Mouse (Mus musculus) MEL (cell line): ENCODE measurements at regions not wholly inside any gene's neighbourhood (a gene's known extent, or its start where the extent isn't known, plus 50 kb on each side); places are given as distances from the start of the nearest gene placed in this dataset.

Experiments
- DNase-seq: peaks from one replicate; pipeline ENCODE4 v3.0.0; 2011; ENCODE audit warnings: low read depth, low spot score
- H3K27ac ChIP-seq: 2 replicates; pipeline ENCODE4 v1.5.1; 2012; ENCODE audit warnings: low read depth, mild to moderate bottlenecking, control low read depth, low read length, moderate library complexity; ENCODE audit not compliant: control insufficient read depth
- H3K27me3 ChIP-seq, 2 experiments: fragments of 150-350 bp in 1 of 2; sonication (generic) in 1 of 2; 2 replicates each; pipeline ENCODE4 v1.6.1; 2012; ENCODE audit warnings: low read length in 2 of 2, mild to moderate bottlenecking in 2 of 2, improper control_type of control experiment in 1 of 2, moderate library complexity in 1 of 2; ENCODE audit not compliant: insufficient read depth in 2 of 2, control insufficient read depth in 1 of 2
- H3K36me3 ChIP-seq, 2 experiments: 2 replicates each; pipeline ENCODE4 v1.6.1; 2012 to 2014; ENCODE audit warnings: low read length in 2 of 2, improper control_type of control experiment in 1 of 2, inconsistent platforms in 1 of 2, mild to moderate bottlenecking in 1 of 2; ENCODE audit not compliant: insufficient read depth in 2 of 2, control insufficient read depth in 1 of 2
- H3K4me1 ChIP-seq, 2 experiments: fragments of 150-350 bp in 1 of 2; sonication (generic) in 1 of 2; 2 replicates each; pipeline ENCODE4 v1.6.1; 2012; ENCODE audit warnings: low read length in 2 of 2, improper control_type of control experiment in 1 of 2, mild to moderate bottlenecking in 1 of 2; ENCODE audit not compliant: insufficient read depth in 2 of 2, control insufficient read depth in 1 of 2
- H3K4me3 ChIP-seq, 2 experiments: fragments of 150-350 bp in 1 of 2; sonication (generic) in 1 of 2; 2 replicates each; pipeline ENCODE4 v1.5.1; 2012; ENCODE audit warnings: low read depth in 2 of 2, low read length in 2 of 2, mild to moderate bottlenecking in 2 of 2, moderate library complexity in 2 of 2, control low read depth in 1 of 2, improper control_type of control experiment in 1 of 2; ENCODE audit not compliant: control insufficient read depth in 1 of 2, insufficient read depth in 1 of 2
- H3K79me2 ChIP-seq: 2 replicates; pipeline ENCODE4 v1.6.1; 2012; ENCODE audit warnings: mild to moderate bottlenecking, low read length, moderate library complexity; ENCODE audit not compliant: control insufficient read depth, poor library complexity, insufficient read depth
- H3K9ac ChIP-seq: 2 replicates; pipeline ENCODE4 v1.6.1; 2012; ENCODE audit warnings: low read depth, mild to moderate bottlenecking, control low read depth, low read length, moderate library complexity; ENCODE audit not compliant: control insufficient read depth, poor library complexity, severe bottlenecking
- H3K9me3 ChIP-seq: fragments of 150-350 bp; sonication (generic); replicated peaks from 2 replicates; pipeline ENCODE4 v1.6.1; 2012; ENCODE audit warnings: mild to moderate bottlenecking, low read length, improper control_type of control experiment, moderate library complexity; ENCODE audit not compliant: insufficient read depth
- CHD2 ChIP-seq: IDR thresholded peaks from 2 replicates; pipeline ENCODE4 v1.6.1; 2011; ENCODE audit warnings: low read length, improper control_type of control experiment
- CTCF ChIP-seq, 3 experiments: IDR thresholded peaks in 2 of 3; conservative IDR thresholded peaks in 1 of 3; 2 replicates each; pipeline ENCODE4 v1.5.1; 2011 to 2012; ENCODE audit warnings: low read length in 3 of 3, low read depth in 2 of 3, mild to moderate bottlenecking in 2 of 3, improper control_type of control experiment in 1 of 3, inconsistent platforms in 1 of 3, mixed read lengths in 1 of 3, moderate library complexity in 1 of 3; ENCODE audit not compliant: control insufficient read depth in 1 of 3, insufficient read depth in 1 of 3, poor library complexity in 1 of 3, severe bottlenecking in 1 of 3
- E2F4 ChIP-seq: IDR thresholded peaks from 2 replicates; pipeline ENCODE4 v1.6.1; 2011; ENCODE audit warnings: low read depth, low read length, improper control_type of control experiment, borderline replicate concordance
- ELF1 ChIP-seq: IDR thresholded peaks from 2 replicates; pipeline ENCODE4 v1.6.1; 2014; ENCODE audit warnings: low read depth, mild to moderate bottlenecking, inconsistent platforms, low read length, improper control_type of control experiment, moderate library complexity
- ETS1 ChIP-seq: IDR thresholded peaks from 2 replicates; pipeline ENCODE4 v1.6.1; 2012; ENCODE audit warnings: low read depth, mild to moderate bottlenecking, inconsistent platforms, low read length, improper control_type of control experiment, moderate library complexity
- GABPA ChIP-seq: IDR thresholded peaks from 2 replicates; pipeline ENCODE4 v1.6.1; 2012; ENCODE audit warnings: low read depth, mild to moderate bottlenecking, inconsistent platforms, low read length, improper control_type of control experiment, moderate library complexity
- GATA1 ChIP-seq: IDR thresholded peaks from 2 replicates; pipeline ENCODE4 v1.6.1; 2011; ENCODE audit warnings: low read depth, low read length, improper control_type of control experiment
- HCFC1 ChIP-seq: IDR thresholded peaks from 2 replicates; pipeline ENCODE4 v1.6.1; 2012; ENCODE audit warnings: low read depth, mild to moderate bottlenecking, inconsistent platforms, low read length, improper control_type of control experiment, moderate library complexity
- JUND ChIP-seq: IDR thresholded peaks from 2 replicates; pipeline ENCODE4 v1.6.1; 2011; ENCODE audit warnings: low read depth, mild to moderate bottlenecking, improper control_type of control experiment, low read length
- KAT2A ChIP-seq: conservative IDR thresholded peaks from 2 replicates; pipeline ENCODE4 v1.6.1; 2012; ENCODE audit warnings: low read depth, low read length, improper control_type of control experiment, inconsistent platforms
- MAX ChIP-seq: IDR thresholded peaks from 2 replicates; pipeline ENCODE4 v1.6.1; 2011; ENCODE audit warnings: low read length, improper control_type of control experiment
- MAZ ChIP-seq: IDR thresholded peaks from 2 replicates; pipeline ENCODE4 v1.6.1; 2012; ENCODE audit warnings: low read depth, mild to moderate bottlenecking, inconsistent platforms, low read length, improper control_type of control experiment
- MEF2A ChIP-seq: IDR thresholded peaks from 2 replicates; pipeline ENCODE4 v1.6.1; 2014; ENCODE audit warnings: low read depth, mild to moderate bottlenecking, inconsistent platforms, low read length, improper control_type of control experiment; ENCODE audit not compliant: poor library complexity, insufficient replicate concordance, severe bottlenecking; ENCODE audit errors: extremely low read depth
- MXI1 ChIP-seq: IDR thresholded peaks from 2 replicates; pipeline ENCODE4 v1.6.1; 2011; ENCODE audit warnings: mild to moderate bottlenecking, low read depth, low read length, improper control_type of control experiment
- MYC ChIP-seq: IDR thresholded peaks from 2 replicates; pipeline ENCODE4 v1.6.1; 2011; ENCODE audit warnings: low read depth, mild to moderate bottlenecking, low read length, improper control_type of control experiment, moderate library complexity
- NELFE ChIP-seq: IDR thresholded peaks from 2 replicates; pipeline ENCODE4 v1.6.1; 2011; ENCODE audit warnings: low read depth, low read length, improper control_type of control experiment
- NRF1 ChIP-seq: IDR thresholded peaks from 2 replicates; pipeline ENCODE4 v1.6.1; 2014; ENCODE audit warnings: low read depth, mild to moderate bottlenecking, inconsistent platforms, low read length, improper control_type of control experiment, moderate library complexity; ENCODE audit not compliant: poor library complexity, insufficient read depth, severe bottlenecking
- POLR2A ChIP-seq, 2 experiments: IDR thresholded peaks; 2 replicates each; pipeline ENCODE4 v1.6.1; 2011 to 2012; ENCODE audit warnings: low read length in 2 of 2, mild to moderate bottlenecking in 2 of 2, control low read depth in 1 of 2, improper control_type of control experiment in 1 of 2, low read depth in 1 of 2, moderate library complexity in 1 of 2; ENCODE audit not compliant: control insufficient read depth in 1 of 2, insufficient read depth in 1 of 2, poor library complexity in 1 of 2
- POLR2AphosphoS5 ChIP-seq: IDR thresholded peaks from 2 replicates; pipeline ENCODE4 v1.6.1; 2012; ENCODE audit warnings: low read depth, borderline replicate concordance, mild to moderate bottlenecking, inconsistent platforms, low read length, moderate library complexity, mixed read lengths
- RAD21 ChIP-seq: IDR thresholded peaks from 2 replicates; pipeline ENCODE4 v1.6.1; 2011; ENCODE audit warnings: mild to moderate bottlenecking, low read depth, low read length, improper control_type of control experiment
- RCOR1 ChIP-seq: IDR thresholded peaks from 2 replicates; pipeline ENCODE4 v1.6.1; 2012; ENCODE audit warnings: low read depth, mild to moderate bottlenecking, inconsistent platforms, low read length, improper control_type of control experiment
- SMC3 ChIP-seq: IDR thresholded peaks from 2 replicates; pipeline ENCODE4 v1.6.1; 2011; ENCODE audit warnings: low read depth, low read length, improper control_type of control experiment
- TAL1 ChIP-seq: IDR thresholded peaks from 2 replicates; pipeline ENCODE4 v1.6.1; 2012; ENCODE audit warnings: mild to moderate bottlenecking, inconsistent platforms, low read length, moderate library complexity, mixed read lengths
- TBP ChIP-seq: IDR thresholded peaks from 2 replicates; pipeline ENCODE4 v1.8.0; 2011; ENCODE audit warnings: low read depth, low read length, improper control_type of control experiment
- TCF12 ChIP-seq: IDR thresholded peaks from 2 replicates; pipeline ENCODE4 v1.6.1; 2014; ENCODE audit warnings: low read depth, mild to moderate bottlenecking, inconsistent platforms, low read length, improper control_type of control experiment, moderate library complexity
- UBTF ChIP-seq: IDR thresholded peaks from 2 replicates; pipeline ENCODE4 v1.6.1; 2012; ENCODE audit warnings: low read depth, mild to moderate bottlenecking, inconsistent platforms, low read length, improper control_type of control experiment, moderate library complexity, borderline replicate concordance; ENCODE audit not compliant: insufficient read depth
- USF1 ChIP-seq: IDR thresholded peaks from 2 replicates; pipeline ENCODE4 v1.6.1; 2014; ENCODE audit warnings: low read depth, mild to moderate bottlenecking, inconsistent platforms, low read length, improper control_type of control experiment, moderate library complexity
- ZKSCAN1 ChIP-seq: IDR thresholded peaks from 2 replicates; pipeline ENCODE4 v1.6.1; 2012; ENCODE audit warnings: low read depth, mild to moderate bottlenecking, inconsistent platforms, low read length, improper control_type of control experiment, moderate library complexity
- ZNF384 ChIP-seq: IDR thresholded peaks from 2 replicates; pipeline ENCODE4 v1.6.1; 2012; ENCODE audit warnings: low read depth, mild to moderate bottlenecking, inconsistent platforms, low read length, improper control_type of control experiment

GRCm38 (mm10) chr6:31650791-31651476 is 87.2 kb upstream of the Podxl start (continued):
- no peak for TF ChIP-seq NRF1

DNA sequence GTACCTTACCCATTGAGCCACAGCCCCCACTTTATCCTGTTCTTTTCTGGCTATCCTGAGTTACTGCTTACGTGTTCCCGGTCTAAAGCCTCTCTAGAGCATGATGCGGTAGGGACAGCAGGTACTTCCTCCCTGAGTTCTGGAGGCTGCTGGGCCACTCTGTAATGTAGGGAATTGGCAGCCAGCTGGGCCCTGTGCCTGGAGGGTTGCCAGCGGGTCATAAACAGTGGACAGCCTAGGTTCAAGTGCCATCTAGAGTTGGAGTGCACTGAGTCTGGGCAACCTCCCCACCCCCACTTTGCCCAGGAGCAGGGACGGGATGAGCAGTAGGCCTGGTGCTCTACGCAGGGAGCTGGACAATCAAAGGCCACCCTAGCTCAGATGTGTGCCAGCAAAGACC is 81.5 kb upstream of the Podxl start:
- Histone ChIP-seq H3K27me3 (no peaks in the 10 kb centered on the region), H3K9ac (no peak overlapping the region), H3K36me3 (peaks cover 0 to 11% of the 10 kb centered on the region in 2 experiments; a peak in 2 of 4 replicates), H3K27ac (no peak overlapping the region), H3K4me1 (peaks cover 0 to 14% of the 10 kb centered on the region in 2 experiments; a peak in 2 of 4 replicates), H3K4me3 (no peak overlapping the region), H3K79me2 (no peaks in the 10 kb centered on the region), H3K9me3 (no peaks in the 10 kb centered on the region)
- DNase-seq = no peak
- TF ChIP-seq TCF12 (no peak), ZNF384 (no peak), MAX (no peak), MYC (no peak), NELFE (no peak), HCFC1 (no peak), RAD21 (no peak), MXI1 (no peak), KAT2A (no peak), GABPA (no peak), SMC3 (no peak), GATA1 (no peak), RCOR1 (no peak), TBP (no peak), ZKSCAN1 (no peak), TAL1 (no peak), MAZ (no peak)

- H3K79me2 ChIP-seq = no peaks in the 10 kb centered on the region
- H3K9me3 ChIP-seq = no peaks in the 10 kb centered on the region
- H3K36me3 ChIP-seq = peaks cover 0 to 11% of the 10 kb centered on the region in 2 experiments; a peak in 2 of 4 replicates
- no peak for DNase-seq
- H3K27ac ChIP-seq = no peak overlapping the region
- TF ChIP-seq E2F4 (no peak), MXI1 (no peak), ELF1 (no peak), GABPA (no peak), POLR2AphosphoS5 (no peak), POLR2A (IDR thresholded peaks at IDR 0.05; ENCODE audit: control insufficient read depth in 1 of 2, insufficient read depth in 1 of 2, low read depth in 1 of 2, low read length in 2 of 2, poor library complexity in 1 of 2) (no peak), JUND (no peak), CHD2 (no peak), MEF2A (no peak), TCF12 (no peak), UBTF (no peak), CTCF (IDR thresholded peaks at IDR 0.05 in 2 of 3, conservative IDR thresholded peaks at IDR 0.05 in 1 of 3; ENCODE audit: control insufficient read depth in 1 of 3, insufficient read depth in 1 of 3, low read depth in 2 of 3, low read length in 3 of 3, poor library complexity in 1 of 3, severe bottlenecking in 1 of 3) (no peak), USF1 (no peak), MYC (no peak), SMC3 (no peak), GATA1 (no peak), HCFC1 (no peak), KAT2A (no peak), ETS1 (no peak)
- no peak overlapping the region for H3K4me3 ChIP-seq
- H3K27me3 ChIP-seq = no peaks in the 10 kb centered on the region
- H3K4me1 ChIP-seq = peaks cover 0 to 12% of the 10 kb centered on the region in 2 experiments; a peak in 2 of 4 replicates
- no peak overlapping the region for H3K9ac ChIP-seq
Measured at GRCm38 (mm10) chr6:31644504-31644903, 80.7 kb upstream of the Podxl start.
